Mouse (Mus musculus) embryonic fibroblast, embryonic 13.5 days (primary cell): ENCODE results near the gene Rrp36.

Source experiments
- CTCF ChIP-seq: IDR thresholded peaks from 2 replicates; pipeline ENCODE4 v1.5.1; 2011; ENCODE audit warnings: mild to moderate bottlenecking, control low read depth, low read length, moderate library complexity, borderline replicate concordance; ENCODE audit not compliant: insufficient read depth
- POLR2A ChIP-seq: IDR thresholded peaks from 2 replicates; pipeline ENCODE4 v1.6.1; 2011; ENCODE audit warnings: low read depth, mild to moderate bottlenecking, control low read depth, low read length, moderate library complexity

DNA sequence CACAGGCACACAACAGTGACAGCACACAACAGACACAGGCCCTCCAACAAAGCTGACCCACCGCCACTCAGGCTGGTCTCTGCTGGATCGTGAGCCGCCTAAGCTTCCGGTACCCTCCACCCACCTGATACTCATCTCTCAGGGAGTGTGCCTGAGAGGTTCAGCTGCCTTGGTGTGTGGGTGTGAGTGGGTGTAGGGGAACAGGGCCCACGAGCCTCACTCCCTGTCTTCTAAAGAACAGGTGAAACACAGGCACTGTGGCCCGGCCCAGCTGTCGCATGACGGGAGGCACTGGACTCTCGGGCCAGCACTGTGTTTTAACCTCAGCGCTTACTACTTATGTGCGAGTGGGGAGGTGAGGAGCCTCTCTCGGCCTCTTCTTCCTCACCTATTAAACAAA, 27.9 kb upstream of the Rrp36 start:
- TF ChIP-seq CTCF (no peak), POLR2A (no peak)
